Mouse (Mus musculus) ovary, postnatal 10 days (tissue): ENCODE results near the gene Rabepk.
"Not testable (repeated sequence)": the region's sequence is repeated elsewhere in the genome, so short reads cannot be mapped to it uniquely, and the experiment has no call there.

Experiments used
- DNase-seq: peaks from one replicate; pipeline ENCODE4 v3.0.0; 2022; ENCODE audit warnings: low spot score

Rabepk gene

GRCm38 (mm10) chr2:34762872-34763271 is 36.8 kb downstream of the Rabepk start:
- no peak for DNase-seq

- DNase-seq = no peak
These were observed 37.5 kb downstream of the Rabepk start for GRCm38 (mm10) chr2:34762174-34762573.

GRCm38 (mm10) chr2:34761272-34761671 is 38.4 kb downstream of the Rabepk start:
- not testable (repeated sequence) for DNase-seq

GRCm38 (mm10) chr2:34757341-34757740 is 42.4 kb downstream of the Rabepk start:
- no peak for DNase-seq

- no peak for DNase-seq
These were observed 45.0 kb downstream of the Rabepk start, which contains the start of gene Gapvd1 for GRCm38 (mm10) chr2:34754551-34755358. Gapvd1 (minus strand) TSS chr2:34755232.

GRCm38 (mm10) chr2:34753811-34754550 is 45.7 kb downstream of the Rabepk start:
- DNase-seq = peak; percentile 75

- DNase-seq = no peak
These were observed 49.5 kb downstream of the Rabepk start for GRCm38 (mm10) chr2:34750245-34750644.

GRCm38 (mm10) chr2:34748479-34748878 is 51.2 kb downstream of the Rabepk start:
- no peak for DNase-seq

- DNase-seq = no peak
These were observed 54.0 kb downstream of the Rabepk start for GRCm38 (mm10) chr2:34745673-34746072.

GRCm38 (mm10) chr2:34744476-34744875 is 55.2 kb downstream of the Rabepk start:
- DNase-seq = no peak

- DNase-seq = no peak
These were observed 57.0 kb downstream of the Rabepk start for GRCm38 (mm10) chr2:34742675-34743074.

GRCm38 (mm10) chr2:34741390-34742159 is 58.1 kb downstream of the Rabepk start:
- DNase-seq = no peak

GRCm38 (mm10) chr2:34739684-34740391 is 59.9 kb downstream of the Rabepk start:
- no peak for DNase-seq

- no peak for DNase-seq
These were observed 61.8 kb downstream of the Rabepk start for GRCm38 (mm10) chr2:34737911-34738310.

- DNase-seq = no peak
These were observed 63.1 kb downstream of the Rabepk start for GRCm38 (mm10) chr2:34736626-34737025.
